Mouse (Mus musculus) kidney, adult 2 months (tissue): ENCODE results near the gene Akap10. TPM values are rescaled to one million over a fixed set of nuclear protein-coding genes. Genes with fewer than 3 reads are reported as not detected.

ENCODE experiments used
- DNase-seq: peaks from one replicate; pipeline ENCODE4 v3.0.0; 2021
- H3K27ac ChIP-seq: fragments of 200-500 bp; 2 replicates; pipeline ENCODE4 v1.5.1; 2012; ENCODE audit warnings: low read depth, low read length, control low read depth, inconsistent platforms; ENCODE audit not compliant: insufficient read depth
- H3K27me3 ChIP-seq: fragments of 200-500 bp; replicated peaks from 2 replicates; pipeline ENCODE4 v1.6.1; 2012; ENCODE audit warnings: mild to moderate bottlenecking, moderate library complexity, low read length, inconsistent platforms; ENCODE audit not compliant: control insufficient read depth, insufficient read depth
- H3K36me3 ChIP-seq: fragments of 200-500 bp; 2 replicates; pipeline ENCODE4 v1.6.1; 2012; ENCODE audit warnings: mild to moderate bottlenecking, moderate library complexity, low read length, inconsistent platforms; ENCODE audit not compliant: control insufficient read depth, insufficient read depth
- H3K4me1 ChIP-seq: fragments of 200-500 bp; 2 replicates; pipeline ENCODE4 v1.6.1; 2011; ENCODE audit warnings: low read length; ENCODE audit not compliant: control insufficient read depth, insufficient read depth
- H3K4me3 ChIP-seq: fragments of 200-500 bp; 2 replicates; pipeline ENCODE4 v1.5.1; 2011; ENCODE audit warnings: mild to moderate bottlenecking, low read depth, low read length, control low read depth; ENCODE audit not compliant: insufficient read depth
- CTCF ChIP-seq: fragments of 200-500 bp; conservative IDR thresholded peaks from 2 replicates; pipeline ENCODE4 v1.5.1; 2011; ENCODE audit warnings: low read depth, mild to moderate bottlenecking, control low read depth, low read length, moderate library complexity, mixed read lengths; ENCODE audit not compliant: insufficient read depth, insufficient read length
- POLR2A ChIP-seq: fragments of 200-500 bp; IDR thresholded peaks from one replicate; pipeline ENCODE4 v1.6.1; 2011; ENCODE audit warnings: low read depth, low read length, control low read depth
- WGBS: fragments of 180-500 bp; shearing (Covaris S2); methylation state at CpG from one replicate; pipeline ENCODE4 v1.1.7; 2018; 5-methylcytosine and 5-hydroxymethylcytosine counted together
- polyA plus RNA-seq: library from polyadenylated mRNA; depleted of rRNA; stranded (reverse); fragments of >200 nt; gene quantifications from 2 replicates; pipeline ENCODE4 v1.2.3, GENCODE M21; 2012

The Akap10 gene
- polyA plus RNA-seq, 1 experiment: 17.2 TPM

DNA sequence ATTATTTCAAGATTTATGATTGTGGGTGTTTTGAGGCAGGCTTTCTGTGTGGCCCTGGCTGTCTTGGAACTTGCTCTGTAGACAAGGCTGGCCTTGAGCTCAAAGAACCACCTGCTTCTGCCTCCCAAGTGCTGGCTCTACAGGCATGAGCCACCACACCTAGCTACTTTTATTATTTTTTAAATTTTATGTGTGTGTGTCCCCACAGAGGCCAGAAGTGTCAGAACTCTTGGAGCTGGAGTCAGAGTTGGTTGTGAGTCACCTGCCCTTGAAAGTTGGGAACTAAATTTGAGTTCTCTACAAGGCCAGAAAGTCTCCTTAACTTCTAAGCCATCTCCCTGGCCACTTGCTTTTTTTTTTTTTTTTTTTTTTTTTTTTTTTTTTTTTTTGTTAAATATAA, 50.1 kb downstream of the Akap10 start:
- H3K27ac ChIP-seq: no peak overlapping the region
- H3K4me3 ChIP-seq: no peak overlapping the region
- DNase-seq: no peak
- no peaks in the 10 kb centered on the region for H3K4me1 ChIP-seq
- H3K36me3 ChIP-seq: peaks cover 13% of the 10 kb centered on the region
- no peak for TF ChIP-seq POLR2A
- no peak for TF ChIP-seq CTCF
- H3K27me3 ChIP-seq: no peaks in the 10 kb centered on the region

DNA sequence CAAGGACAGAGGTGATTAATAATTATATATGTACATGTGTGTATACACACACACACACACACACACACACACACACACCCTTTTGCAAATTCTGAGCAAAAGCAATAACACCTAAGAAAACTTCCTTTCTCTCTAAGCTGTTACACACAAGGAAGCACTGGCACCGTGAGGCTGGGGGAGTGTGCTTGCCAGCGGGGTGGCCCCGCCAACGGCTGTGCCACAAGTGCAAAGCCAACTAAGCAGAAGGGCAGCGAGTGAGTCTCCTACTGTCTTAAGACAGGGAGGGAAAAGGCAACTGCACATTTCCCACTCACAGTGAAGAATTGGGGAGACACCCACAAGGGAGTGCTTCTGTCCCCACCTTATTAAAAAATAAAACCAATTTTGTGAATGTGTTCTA, 58.2 kb downstream of the Akap10 start:
- no peak for DNase-seq
- TF ChIP-seq CTCF (no peak), POLR2A (no peak)
- 90% methylated on average over 5 of the region's 5 CpGs for whole genome bisulfite sequencing
- H3K27ac ChIP-seq: no peak overlapping the region
- H3K27me3 ChIP-seq: no peaks in the 10 kb centered on the region
- H3K36me3 ChIP-seq: peaks cover 18% of the 10 kb centered on the region
- no peak overlapping the region for H3K4me3 ChIP-seq
- no peaks in the 10 kb centered on the region for H3K4me1 ChIP-seq

DNA sequence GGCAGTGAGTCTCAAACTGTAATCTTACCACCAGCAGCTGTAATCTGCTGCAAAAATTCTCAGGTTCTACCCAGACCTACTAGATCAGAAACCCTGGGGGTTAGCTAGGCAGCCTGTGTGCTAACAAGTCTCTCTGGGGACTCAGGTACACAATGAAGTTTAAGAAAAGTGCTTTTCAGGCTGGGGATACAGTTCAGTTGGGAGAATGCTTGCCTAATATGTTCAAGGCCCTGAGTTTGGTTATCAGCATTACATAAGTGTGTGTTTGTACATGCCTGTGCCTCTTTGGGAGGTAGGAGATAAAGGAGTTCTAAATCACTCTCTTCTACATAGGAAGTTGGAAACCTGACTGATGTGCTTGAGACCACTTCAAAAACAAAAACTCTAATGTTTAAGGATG, 63.2 kb downstream of the Akap10 start:
- H3K36me3 ChIP-seq: peaks cover 2% of the 10 kb centered on the region; the same call in 1 of the 2 replicates
- no peak for DNase-seq
- TF ChIP-seq CTCF (no peak), POLR2A (no peak)
- no peak overlapping the region for H3K4me3 ChIP-seq
- H3K27ac ChIP-seq: no peak overlapping the region
- no peaks in the 10 kb centered on the region for H3K27me3 ChIP-seq
- no peaks in the 10 kb centered on the region for H3K4me1 ChIP-seq

DNA sequence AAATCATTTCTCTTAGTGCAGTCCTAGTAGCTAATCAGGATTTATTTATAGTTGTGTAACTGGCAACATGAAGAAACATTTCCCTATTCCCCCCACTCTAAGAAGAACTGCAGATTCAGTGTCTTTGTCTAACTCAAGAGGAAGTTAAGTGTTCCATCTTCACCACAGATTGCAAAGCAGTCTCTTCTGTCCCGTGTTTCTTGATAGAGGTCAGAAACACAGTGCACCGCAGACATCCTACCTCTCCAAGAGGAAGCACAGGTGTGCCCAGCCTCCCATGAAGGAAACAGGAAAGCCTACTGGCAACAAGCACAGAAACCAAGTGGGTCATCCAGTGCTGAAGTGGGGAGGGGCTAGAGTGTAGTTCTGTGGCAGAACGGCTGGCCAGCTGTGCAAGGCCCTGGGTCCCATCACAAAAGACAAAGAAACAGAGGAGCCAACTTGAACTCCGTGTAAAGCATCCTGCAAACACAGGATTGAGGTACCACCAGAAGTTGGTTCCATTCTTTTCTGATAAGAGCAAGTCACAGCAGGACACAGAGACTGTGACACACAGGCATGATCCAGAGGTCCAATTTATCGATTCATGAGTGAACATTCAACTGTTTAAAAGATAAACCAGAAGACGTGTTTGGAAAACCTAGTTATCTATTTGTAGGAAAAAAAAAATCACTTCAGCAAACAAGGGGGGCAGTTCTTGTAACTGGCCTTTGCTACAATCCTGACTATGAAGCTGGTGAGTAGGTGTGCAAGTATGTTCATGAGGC, 68.1 kb downstream of the Akap10 start:
- H3K27me3 ChIP-seq: no peaks in the 10 kb centered on the region
- DNase-seq: no peak
- no peaks in the 10 kb centered on the region for H3K4me1 ChIP-seq
- H3K36me3 ChIP-seq: no peaks in the 10 kb centered on the region
- no peak overlapping the region for H3K4me3 ChIP-seq
- H3K27ac ChIP-seq: no peak overlapping the region
- TF ChIP-seq POLR2A (no peak), CTCF (no peak)
- WGBS: 58% methylated on average over 6 of the region's 6 CpGs

DNA sequence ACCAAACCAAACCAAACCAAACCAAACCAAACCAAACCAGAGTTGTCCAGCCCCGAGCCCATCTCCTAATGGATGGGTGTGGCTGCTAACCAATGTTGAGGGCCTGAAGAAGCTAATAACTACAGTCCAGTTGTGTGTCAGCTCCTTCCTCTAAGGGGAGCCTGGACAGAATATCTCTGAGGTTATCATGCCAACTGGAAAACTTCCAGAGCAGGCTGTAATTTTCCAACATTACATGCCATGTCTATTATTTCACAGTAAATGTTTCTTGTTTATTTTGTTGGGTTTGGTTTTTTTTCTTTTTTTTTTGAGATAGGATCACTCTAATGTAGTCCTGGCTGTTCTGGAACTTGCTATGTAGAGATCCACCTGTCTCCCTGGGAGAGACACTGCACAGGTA, 70.7 kb downstream of the Akap10 start:
- Histone ChIP-seq H3K4me3 (no peak overlapping the region), H3K27ac (no peak overlapping the region), H3K36me3 (no peaks in the 10 kb centered on the region), H3K27me3 (no peaks in the 10 kb centered on the region), H3K4me1 (no peaks in the 10 kb centered on the region)
- TF ChIP-seq POLR2A: no peak
- no peak for TF ChIP-seq CTCF
- DNase-seq: peak; percentile 27
- WGBS: 52% methylated on average over 1 of the region's 1 CpGs

DNA sequence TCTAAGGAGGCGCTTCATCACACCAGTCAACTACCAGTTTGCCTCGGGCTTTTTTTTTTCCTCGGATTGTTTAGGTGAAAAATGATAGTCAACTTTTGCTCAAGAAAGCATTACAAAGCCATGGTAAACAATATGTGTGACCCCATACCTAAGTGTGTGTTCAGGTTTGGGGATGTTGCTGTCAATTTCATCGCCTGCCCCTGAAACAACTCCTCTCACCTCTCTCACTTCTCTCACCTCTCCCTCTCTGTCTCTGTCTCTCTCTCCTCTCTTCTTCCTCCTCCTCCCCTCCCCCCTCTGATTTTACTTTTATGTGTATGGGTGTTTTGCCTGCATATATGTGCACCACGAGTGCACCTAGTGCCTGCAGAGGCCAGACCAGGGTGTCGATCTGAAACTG, 74.5 kb downstream of the Akap10 start:
- H3K27ac ChIP-seq: peak overlapping the region; percentile 78; the same call in 1 of the 2 replicates
- 37% methylated on average over 6 of the region's 6 CpGs for WGBS

DNA sequence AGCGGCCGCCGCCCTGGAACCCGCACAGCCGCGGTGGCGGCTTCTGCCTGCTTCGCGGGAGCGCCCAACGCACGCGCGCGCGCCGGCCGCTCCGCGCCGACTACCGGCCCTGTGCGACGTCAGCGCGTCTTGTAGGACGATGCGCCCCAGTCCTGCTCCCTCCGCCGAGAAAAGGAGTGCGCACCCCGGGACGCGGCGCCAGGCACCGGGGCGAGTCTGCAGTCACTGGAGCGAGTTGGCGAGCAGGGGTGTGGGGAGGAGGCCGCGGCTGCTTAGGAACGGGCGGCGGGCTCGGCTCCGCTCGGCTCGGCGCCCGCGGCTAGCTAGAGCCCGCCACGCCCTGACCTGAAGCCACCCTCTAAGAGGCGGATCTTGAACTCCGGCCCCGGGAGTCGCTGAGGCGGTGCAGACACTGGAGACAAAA, 75.1 kb downstream of the Akap10 start, which contains the start of gene Ulk2:
Gene Ulk2, minus strand, starts transcription at position 86 of the 424 bp plus-strand sequence.
- peak; percentile 93 for DNase-seq
- Histone ChIP-seq H3K4me1 (no peaks in the 10 kb centered on the region; the same call in 1 of the 2 replicates), H3K27ac (peak within 1 kb of the TSS; percentile 78), H3K36me3 (no peaks in the 10 kb centered on the region), H3K27me3 (no peaks in the 10 kb centered on the region), H3K4me3 (peak within 1 kb of the TSS; percentile 78)
- under 1% methylated on average over 58 of the region's 58 CpGs for WGBS
- TF ChIP-seq CTCF (no peak), POLR2A (peak; percentile 98)

More for the DNA sequence above, 74.5 kb downstream of the Akap10 start:
- Histone ChIP-seq H3K4me1 (no peaks in the 10 kb centered on the region; the same call in 1 of the 2 replicates), H3K4me3 (peak overlapping the region; percentile 78), H3K36me3 (no peaks in the 10 kb centered on the region), H3K27me3 (no peaks in the 10 kb centered on the region)
- TF ChIP-seq CTCF: no peak
- TF ChIP-seq POLR2A: no peak
- DNase-seq: no peak
